Mouse (Mus musculus): ENCODE data around the gene Lhfpl3.

The Lhfpl3 gene

GRCm38 (mm10) chr5:23284884-23285283 lies 539.0 kb downstream of the Lhfpl3 start:
- DNase-seq (ENCODE audit: low read depth, low spot score) = peak; percentile 40

- no peak for DNase-seq (ENCODE audit: low read depth, low spot score)
Observed at GRCm38 (mm10) chr5:23289149-23289548, 543.3 kb downstream of the Lhfpl3 start.
